Mouse (Mus musculus) brain, embryonic 18.5 days (tissue): Measurements from ENCODE around the gene Sytl1.

ENCODE experiments used
- DNase-seq: peaks from one replicate; pipeline ENCODE4 v3.0.0-alpha.2; 2012; ENCODE audit warnings: low read depth, low spot score

Gene Sytl1

GRCm38 (mm10) chr4:133262882-133263281, at the start of gene Sytl1:
Gene Sytl1 (minus strand): TSS chr4:133263113.
- no peak for DNase-seq

- no peak for DNase-seq
Observed at GRCm38 (mm10) chr4:133309948-133310347, 47.0 kb upstream of the Sytl1 start.

GRCm38 (mm10) chr4:133307331-133307730, 44.4 kb upstream of the Sytl1 start:
- DNase-seq, result no peak

- DNase-seq, result no peak
Observed at GRCm38 (mm10) chr4:133305825-133306224, 42.9 kb upstream of the Sytl1 start.

GRCm38 (mm10) chr4:133304770-133305169, 41.9 kb upstream of the Sytl1 start:
- DNase-seq, result no peak

GRCm38 (mm10) chr4:133302668-133303067, 39.8 kb upstream of the Sytl1 start:
- no peak for DNase-seq

- no peak for DNase-seq
Observed at GRCm38 (mm10) chr4:133301802-133302201, 38.9 kb upstream of the Sytl1 start.

GRCm38 (mm10) chr4:133300421-133300820, 37.5 kb upstream of the Sytl1 start:
- DNase-seq, result no peak

GRCm38 (mm10) chr4:133299701-133300100, 36.8 kb upstream of the Sytl1 start:
- DNase-seq, result no peak

GRCm38 (mm10) chr4:133298516-133299365, 35.8 kb upstream of the Sytl1 start:
- DNase-seq, result no peak

- DNase-seq, result no peak
Observed at GRCm38 (mm10) chr4:133297801-133298238, 34.9 kb upstream of the Sytl1 start.

GRCm38 (mm10) chr4:133297360-133297759, 34.4 kb upstream of the Sytl1 start:
- DNase-seq, result no peak

- no peak for DNase-seq
Observed at GRCm38 (mm10) chr4:133294084-133294483, 31.2 kb upstream of the Sytl1 start.

GRCm38 (mm10) chr4:133292901-133293843, 30.3 kb upstream of the Sytl1 start:
- no peak for DNase-seq

GRCm38 (mm10) chr4:133292405-133292804, 29.5 kb upstream of the Sytl1 start:
- no peak for DNase-seq

- no peak for DNase-seq
Observed at GRCm38 (mm10) chr4:133291255-133291654, 28.3 kb upstream of the Sytl1 start.

- no peak for DNase-seq
Observed at GRCm38 (mm10) chr4:133286476-133287077, 23.7 kb upstream of the Sytl1 start.

- no peak for DNase-seq
Observed at GRCm38 (mm10) chr4:133285950-133286349, 23.0 kb upstream of the Sytl1 start.

GRCm38 (mm10) chr4:133285299-133285698, 22.4 kb upstream of the Sytl1 start:
- DNase-seq, result no peak

GRCm38 (mm10) chr4:133282656-133283055, 19.7 kb upstream of the Sytl1 start:
- DNase-seq, result no peak

- no peak for DNase-seq
Observed at GRCm38 (mm10) chr4:133281951-133282481, 19.1 kb upstream of the Sytl1 start.

GRCm38 (mm10) chr4:133281513-133281912, 18.6 kb upstream of the Sytl1 start:
- DNase-seq, result no peak
